ENCODE assay signal across 22 mouse cellular contexts in genomic region chr1:152010251-152010980, GRCm38 (mm10).
A peak's percentile ranks its signal among the peaks of the same experiment; 100 is the strongest.
DNase-seq lines count a peak whose midpoint lies in the region; ATAC-seq and TF ChIP-seq lines count a peak whose summit lies in the region.
"Had no signal": no experiment of that assay in that cellular context is flagged by ENCODE, and none has a peak within 500 bp of the region (broad histone marks: within the 10 kb centered on the region; RNA-seq: fewer than 3 reads in every experiment).

No protein-coding gene starts in this region.

- DNase-seq in T-cell, adult 2 months (ENCODE audit: low spot score), result peak; percentile 80
- DNase-seq in cerebellum, postnatal 25 days, result no peak
- no peak for DNase-seq in stomach, postnatal 0 days (ENCODE audit: low spot score)
- DNase-seq in frontal cortex, postnatal 14 days (ENCODE audit: low spot score in 2 of 2), result no peak
- DNase-seq: adrenal gland, postnatal 10 days; cerebellum, adult 8-10 months; forebrain, postnatal 0 days; kidney, adult 2 months; liver; lung, postnatal 4 days; right cerebral cortex, postnatal 14 days; thymus, postnatal 14 days had no signal

- H3K4me1 ChIP-seq in midbrain, embryonic 15.5 days, result peaks cover 13% of the 10 kb centered on the region; the same call in 1 of the 2 replicates
- H3K4me1 ChIP-seq in midbrain, embryonic 13.5 days (replicated peaks), result peaks cover 39% of the 10 kb centered on the region
- no peaks in the 10 kb centered on the region for H3K4me1 ChIP-seq in stomach, postnatal 0 days (replicated peaks; ENCODE audit: control insufficient read depth, insufficient read depth)
- H3K4me1 ChIP-seq: liver, embryonic 15.5 days had no signal

- WGBS in midbrain, embryonic 15.5 days, result 72% methylated on average over 13 of the region's 13 CpGs
- 84% methylated on average over 13 of the region's 13 CpGs for WGBS in midbrain, embryonic 13.5 days
- WGBS in stomach, postnatal 0 days, result 85% methylated on average over 13 of the region's 13 CpGs

- no peak for TF ChIP-seq EP300 in stomach, postnatal 0 days (optimal IDR thresholded peaks at IDR 0.05)

- H3K27me3 ChIP-seq in midbrain, embryonic 15.5 days (replicated peaks), result no peaks in the 10 kb centered on the region
- no peaks in the 10 kb centered on the region for H3K27me3 ChIP-seq in midbrain, embryonic 13.5 days
- H3K27me3 ChIP-seq in stomach, postnatal 0 days (ENCODE audit: control insufficient read depth, insufficient read depth, low read length), result no peaks in the 10 kb centered on the region
- H3K27me3 ChIP-seq: liver, embryonic 15.5 days; lung, embryonic 15.5 days had no signal

- no peak overlapping the region for H3K9ac ChIP-seq in midbrain, embryonic 15.5 days
- H3K9ac ChIP-seq in midbrain, embryonic 13.5 days (replicated peaks), result no peak overlapping the region
- no peak overlapping the region for H3K9ac ChIP-seq in stomach, postnatal 0 days (ENCODE audit: low read length)
- H3K9ac ChIP-seq: forebrain, postnatal 0 days; liver, embryonic 15.5 days; lung, embryonic 15.5 days had no signal

- H3K9me3 ChIP-seq in midbrain, embryonic 15.5 days, result no peaks in the 10 kb centered on the region
- H3K9me3 ChIP-seq in midbrain, embryonic 13.5 days, result no peaks in the 10 kb centered on the region
- no peaks in the 10 kb centered on the region for H3K9me3 ChIP-seq in stomach, postnatal 0 days (ENCODE audit: control insufficient read depth, low read length)
- H3K9me3 ChIP-seq: forebrain, embryonic 10.5 days; heart, embryonic 10.5 days; limb, embryonic 10.5 days; liver, embryonic 15.5 days; lung, embryonic 15.5 days had no signal

- H3K27ac ChIP-seq in midbrain, embryonic 15.5 days, result no peak overlapping the region
- no peak overlapping the region for H3K27ac ChIP-seq in midbrain, embryonic 13.5 days
- H3K27ac ChIP-seq in stomach, postnatal 0 days (replicated peaks), result no peak overlapping the region
- H3K27ac ChIP-seq: forebrain, embryonic 10.5 days; heart, embryonic 10.5 days; kidney, postnatal 0 days; left cerebral cortex, adult 2 months; limb, embryonic 10.5 days; liver, embryonic 15.5 days; lung, embryonic 15.5 days had no signal

- no peak for TF ChIP-seq CTCF in stomach, postnatal 0 days (IDR thresholded peaks at IDR 0.05; ENCODE audit: low read depth)

- 0 out of 2 replicates have a peak, but pooled peaks cover 3% of the 10 kb centered on the region for H3K36me3 ChIP-seq in midbrain, embryonic 15.5 days (replicated peaks)
- peaks cover 5% of the 10 kb centered on the region for H3K36me3 ChIP-seq in midbrain, embryonic 13.5 days
- peaks cover 3% of the 10 kb centered on the region; the same call in 1 of the 2 replicates for H3K36me3 ChIP-seq in stomach, postnatal 0 days (ENCODE audit: control insufficient read depth, insufficient read depth, low read length)
- H3K36me3 ChIP-seq: limb, embryonic 10.5 days; liver, embryonic 15.5 days had no signal

- H3K4me3 ChIP-seq in midbrain, embryonic 15.5 days, result no peak overlapping the region
- H3K4me3 ChIP-seq in midbrain, embryonic 13.5 days (replicated peaks), result no peak overlapping the region
- H3K4me3 ChIP-seq in stomach, postnatal 0 days (ENCODE audit: low read depth, low read length), result no peak overlapping the region
- H3K4me3 ChIP-seq: forebrain, embryonic 10.5 days; heart, embryonic 10.5 days; left cerebral cortex, adult 2 months; limb, embryonic 10.5 days; liver, embryonic 15.5 days; lung, embryonic 15.5 days had no signal

- ATAC-seq in midbrain, embryonic 15.5 days (replicated peaks), result 0 out of 2 replicates have a peak, but pooled peaks have one; percentile 26
- ATAC-seq in midbrain, embryonic 13.5 days, result no peak
- ATAC-seq in inflammation-experienced regulatory T-cells, adult 6 months, result peak; percentile 77
- ATAC-seq in stomach, postnatal 0 days (ENCODE audit: low FRiP score, low TSS enrichment), result no peak
- ATAC-seq: forebrain, postnatal 0 days had no signal

- H3K4me2 ChIP-seq in midbrain, embryonic 15.5 days, result no peak overlapping the region
- no peak overlapping the region for H3K4me2 ChIP-seq in midbrain, embryonic 13.5 days (replicated peaks)
- no peak overlapping the region for H3K4me2 ChIP-seq in stomach, postnatal 0 days (replicated peaks; ENCODE audit: low read depth)
- H3K4me2 ChIP-seq: liver, embryonic 15.5 days; lung, embryonic 15.5 days had no signal

Comparison
In these comparisons a context has a peak if more than half of its experiments do, and no peak if none do; other contexts are left out.
1. ATAC-seq: peak in midbrain, embryonic 15.5 days (single experiment) and inflammation-experienced regulatory T-cells, adult 6 months (single experiment); none in midbrain, embryonic 13.5 days (single experiment) and stomach, postnatal 0 days (single experiment).